In the genomic region with DNA sequence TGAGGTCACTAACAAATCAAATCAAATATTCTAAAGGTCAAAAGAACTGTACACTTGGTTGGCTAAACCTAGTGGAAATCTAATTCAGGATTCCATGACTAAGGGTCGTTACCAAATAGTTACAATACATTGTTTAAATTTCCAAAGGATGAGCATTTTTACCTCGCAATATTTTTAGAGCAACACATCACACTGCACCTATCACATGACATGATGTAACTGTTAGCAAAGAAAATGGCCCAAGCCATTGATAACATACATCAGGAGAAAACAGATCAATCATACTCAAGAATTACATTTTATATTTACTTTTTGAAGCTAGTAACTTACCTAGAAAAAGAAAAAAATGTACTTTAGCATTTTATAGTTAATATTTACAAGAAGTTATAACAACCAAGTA, we compare ENCODE assay signal across 8 mouse cellular contexts. TPM values are rescaled to one million over a fixed set of nuclear protein-coding genes. Genes with fewer than 3 reads are reported as not detected.
DNase-seq lines count a peak whose midpoint lies in the region; ATAC-seq and TF ChIP-seq lines count a peak whose summit lies in the region.

No protein-coding gene starts in this region.

- TF ChIP-seq CTCF in C2C12 (IDR thresholded peaks at IDR 0.05; ENCODE audit: control insufficient read depth, insufficient read depth, insufficient read length) = no peak

- WGBS in heart, embryonic 15.5 days = 26% methylated on average over 2 of the region's 2 CpGs
- WGBS in forebrain, embryonic 13.5 days = 43% methylated on average over 2 of the region's 2 CpGs
- WGBS in liver, embryonic 16.5 days (ENCODE audit: insufficient replicate concordance) = 37% methylated on average over 2 of the region's 2 CpGs

- peak overlapping the region; percentile 40 for H3K4me2 ChIP-seq in heart, embryonic 15.5 days
- peak overlapping the region; percentile 78 for H3K4me2 ChIP-seq in forebrain, embryonic 13.5 days
- H3K4me2 ChIP-seq in liver, embryonic 16.5 days (ENCODE audit: low read depth, low read length) = peak overlapping the region; percentile 74

- H3K79me3 ChIP-seq in C2C12 (ENCODE audit: low read depth) = peaks cover 74% of the 10 kb centered on the region

- peaks cover 25% of the 10 kb centered on the region for H3K4me1 ChIP-seq in heart, embryonic 15.5 days (replicated peaks)
- peaks cover 35% of the 10 kb centered on the region for H3K4me1 ChIP-seq in forebrain, embryonic 13.5 days
- peaks cover 22% of the 10 kb centered on the region for H3K4me1 ChIP-seq in liver, embryonic 16.5 days (ENCODE audit: control insufficient read depth, low read depth, low read length)

- H3K27ac ChIP-seq in heart, embryonic 15.5 days = no peak overlapping the region
- no peak overlapping the region for H3K27ac ChIP-seq in forebrain, embryonic 13.5 days
- no peak overlapping the region for H3K27ac ChIP-seq in liver, embryonic 16.5 days (ENCODE audit: low read length)

- no peak overlapping the region for H3K4me3 ChIP-seq in heart, embryonic 15.5 days
- peak overlapping the region; percentile 3 for H3K4me3 ChIP-seq in C2C12 (ENCODE audit: insufficient read depth, poor library complexity, severe bottlenecking)
- peak overlapping the region; percentile 20 for H3K4me3 ChIP-seq in forebrain, embryonic 13.5 days
- H3K4me3 ChIP-seq in liver, embryonic 16.5 days (ENCODE audit: low read depth, low read length) = no peak overlapping the region

- peaks cover 88% of the 10 kb centered on the region for H3K79me2 ChIP-seq in C2C12 (ENCODE audit: control insufficient read depth, insufficient read depth)

- no peak overlapping the region for H3K9ac ChIP-seq in heart, embryonic 15.5 days
- no peak overlapping the region for H3K9ac ChIP-seq in forebrain, embryonic 13.5 days
- no peak overlapping the region for H3K9ac ChIP-seq in liver, embryonic 16.5 days (ENCODE audit: low read depth, low read length)

- DNase-seq in heart, postnatal 10 days = no peak
- DNase-seq in frontal cortex, postnatal 14 days (ENCODE audit: low spot score in 2 of 2) = no peak
- DNase-seq in adrenal gland, postnatal 10 days = no peak
- no peak for DNase-seq in frontal cortex, postnatal 25 days (ENCODE audit: low spot score in 2 of 2)

- ATAC-seq in heart, embryonic 15.5 days (replicated peaks; ENCODE audit: insufficient number of reproducible peaks, insufficient read depth, low FRiP score, low read depth) = no peak
- no peak for ATAC-seq in forebrain, embryonic 13.5 days
- ATAC-seq in liver, embryonic 16.5 days (ENCODE audit: low read depth) = no peak

- intact Hi-C loops in heart, postnatal 10 days (cut with DNase I) = loop anchor here (5.0 kb wide), 2 partner anchors 47 to 57 kb away; no protein-coding TSS in a partner anchor

- H3K27me3 ChIP-seq in heart, embryonic 15.5 days = no peaks in the 10 kb centered on the region
- H3K27me3 ChIP-seq in C2C12 (ENCODE audit: control insufficient read depth, insufficient read depth, insufficient read length) = no peaks in the 10 kb centered on the region
- no peaks in the 10 kb centered on the region for H3K27me3 ChIP-seq in forebrain, embryonic 13.5 days
- no peaks in the 10 kb centered on the region for H3K27me3 ChIP-seq in liver, embryonic 16.5 days (ENCODE audit: control insufficient read depth, insufficient read depth, low read depth, low read length)

- H3ac ChIP-seq in C2C12 (ENCODE audit: control insufficient read depth, insufficient read length, low read depth) = no peak overlapping the region

- H3K36me3 ChIP-seq in heart, embryonic 15.5 days = no peaks in the 10 kb centered on the region
- H3K36me3 ChIP-seq in C2C12 (ENCODE audit: control insufficient read depth, insufficient read depth) = no peaks in the 10 kb centered on the region
- H3K36me3 ChIP-seq in forebrain, embryonic 13.5 days (ENCODE audit: poor library complexity, severe bottlenecking) = no peaks in the 10 kb centered on the region
- H3K36me3 ChIP-seq in liver, embryonic 16.5 days (ENCODE audit: control insufficient read depth, insufficient read depth) = no peaks in the 10 kb centered on the region

- no peaks in the 10 kb centered on the region for H3K9me3 ChIP-seq in heart, embryonic 15.5 days (replicated peaks)
- no peaks in the 10 kb centered on the region for H3K9me3 ChIP-seq in forebrain, embryonic 13.5 days (replicated peaks)
- no peaks in the 10 kb centered on the region for H3K9me3 ChIP-seq in liver, embryonic 16.5 days (replicated peaks; ENCODE audit: control insufficient read depth, low read length)

TF ChIP-seq in C2C12, 6 proteins besides CTCF, POLR2A, EP300 and RAD21:
- TF ChIP-seq FOSL1 (IDR thresholded peaks at IDR 0.05; ENCODE audit: insufficient read depth, low read length, poor library complexity, severe bottlenecking) (no peak), CEBPB (IDR thresholded peaks at IDR 0.05; ENCODE audit: low read depth) (no peak), MYOG (IDR thresholded peaks at IDR 0.05; ENCODE audit: control insufficient read depth, extremely low read depth, insufficient read length) (no peak), MAX (IDR thresholded peaks at IDR 0.05) (no peak), USF1 (IDR thresholded peaks at IDR 0.05; ENCODE audit: low read depth) (peak; percentile 24), MYOD1 (IDR thresholded peaks at IDR 0.05; ENCODE audit: control insufficient read depth, insufficient read length, low read depth) (no peak)

RNA-seq across cellular contexts. Expression of a gene that starts 29.0 kb away (rescaled TPM):
- 11.7 and 15.0 TPM in 2 replicates for polyA plus RNA-seq in heart, embryonic 15.5 days (2015; fragmentation: Nextera tagmentation; extraction: Ambion mirVana)
- 10 to 100 TPM; 34.4 to 37.4 TPM for total RNA-seq in heart, postnatal 10 days (2021)
- polyA plus RNA-seq in C2C12 (2012; fragmentation: generic; extraction: Trizol) = 14.5 TPM
- 26.1 and 29.3 TPM in 2 replicates for polyA plus RNA-seq in forebrain, embryonic 13.5 days (2015; fragmentation: Nextera tagmentation; extraction: Ambion mirVana)
- polyA plus RNA-seq in liver, embryonic 16.5 days (2015; fragmentation: Nextera tagmentation; extraction: Ambion mirVana) = 5.2 and 5.6 TPM in 2 replicates
- 10 to 100 TPM; 40.9 to 46.3 TPM for total RNA-seq in adrenal gland, postnatal 10 days (2021)

Comparison
In these comparisons a context has a peak if more than half of its experiments do, and no peak if none do; other contexts are left out.
1. H3K4me3 ChIP-seq: peak in C2C12 (single experiment) and forebrain, embryonic 13.5 days (single experiment); none in heart, embryonic 15.5 days (single experiment) and liver, embryonic 16.5 days (single experiment).
2. Peak in every context shown above with its lines, with median percentiles within 50 percentile points of each other: H3K4me2 ChIP-seq.